Mouse (Mus musculus) adipocyte (in vitro differentiated cells): ENCODE measurements at regions not wholly inside any gene's neighbourhood (a gene's known extent, or its start where the extent isn't known, plus 50 kb on each side); places are given as distances from the start of the nearest gene placed in this dataset.
A peak's percentile ranks its signal among the peaks of the same experiment; 100 is the strongest.

Experiments used
- DNase-seq: peaks from one replicate; pipeline ENCODE4 v3.0.0-alpha.2; 2016; ENCODE audit warnings: low spot score

GRCm38 (mm10) chr10:6053207-6053606 is 131.0 kb upstream of the Rgs17 start:
- DNase-seq = no peak

- DNase-seq = no peak
Measured at GRCm38 (mm10) chr10:6043358-6043757, 121.2 kb upstream of the Rgs17 start.

- DNase-seq = peak; percentile 9
Measured at GRCm38 (mm10) chr10:6039771-6040170, 117.6 kb upstream of the Rgs17 start.

DNA sequence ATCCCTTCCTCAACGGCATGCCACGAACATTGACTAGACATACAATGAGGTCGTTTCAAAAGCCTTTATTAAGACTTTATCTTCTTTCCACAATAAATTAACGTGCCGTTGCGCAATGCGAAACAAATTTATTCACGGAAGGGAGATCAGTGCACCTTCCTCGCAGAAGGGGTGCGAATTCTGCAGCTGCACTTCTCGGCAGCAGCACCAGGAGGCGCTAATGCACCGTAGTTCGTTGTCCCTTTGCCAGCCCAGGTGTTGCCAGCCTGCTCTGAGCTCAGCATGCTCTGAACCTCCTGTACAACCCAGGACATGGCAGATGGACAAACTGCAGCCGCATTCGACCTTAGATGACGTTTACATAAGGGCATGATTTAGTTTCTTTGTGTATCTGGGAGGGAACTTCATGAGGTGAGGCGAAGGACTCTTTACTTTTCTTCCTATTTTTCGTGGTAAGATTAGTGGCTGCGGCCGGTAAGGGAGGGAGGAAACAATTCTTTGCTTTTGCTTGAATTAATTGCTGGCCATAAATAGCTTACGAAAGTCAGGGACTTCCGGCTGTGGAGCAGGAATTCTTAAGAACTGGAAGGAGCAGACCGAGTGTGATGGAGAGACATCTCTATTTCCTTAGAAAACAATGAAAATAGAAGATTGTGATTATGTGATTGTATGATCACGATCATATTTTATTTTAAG is 113.7 kb upstream of the Rgs17 start:
- DNase-seq = peak; percentile 11

DNA sequence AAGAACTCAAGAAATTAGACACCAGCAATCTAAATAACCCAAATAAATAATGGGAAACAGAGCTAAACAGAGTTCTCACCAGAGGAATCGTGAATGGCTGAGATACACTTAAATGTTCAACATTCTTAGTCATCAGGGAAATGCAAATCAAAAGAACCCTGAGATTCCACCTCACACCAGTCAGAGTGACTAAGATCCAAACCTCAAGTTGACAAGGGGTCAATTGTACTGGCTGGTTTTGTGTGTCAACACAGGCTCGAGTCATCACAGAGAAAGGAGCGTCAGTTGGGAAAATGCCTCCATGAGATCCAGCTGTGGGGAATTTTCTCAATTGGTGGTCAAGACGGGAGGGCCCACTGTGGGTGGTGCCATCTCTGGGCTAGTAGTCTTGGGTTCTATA is 110.3 kb upstream of the Rgs17 start:
- no peak for DNase-seq

GRCm38 (mm10) chr10:6027551-6027950 is 105.4 kb upstream of the Rgs17 start:
- no peak for DNase-seq

GRCm38 (mm10) chr10:6026317-6026716 is 104.1 kb upstream of the Rgs17 start:
- DNase-seq = no peak

DNA sequence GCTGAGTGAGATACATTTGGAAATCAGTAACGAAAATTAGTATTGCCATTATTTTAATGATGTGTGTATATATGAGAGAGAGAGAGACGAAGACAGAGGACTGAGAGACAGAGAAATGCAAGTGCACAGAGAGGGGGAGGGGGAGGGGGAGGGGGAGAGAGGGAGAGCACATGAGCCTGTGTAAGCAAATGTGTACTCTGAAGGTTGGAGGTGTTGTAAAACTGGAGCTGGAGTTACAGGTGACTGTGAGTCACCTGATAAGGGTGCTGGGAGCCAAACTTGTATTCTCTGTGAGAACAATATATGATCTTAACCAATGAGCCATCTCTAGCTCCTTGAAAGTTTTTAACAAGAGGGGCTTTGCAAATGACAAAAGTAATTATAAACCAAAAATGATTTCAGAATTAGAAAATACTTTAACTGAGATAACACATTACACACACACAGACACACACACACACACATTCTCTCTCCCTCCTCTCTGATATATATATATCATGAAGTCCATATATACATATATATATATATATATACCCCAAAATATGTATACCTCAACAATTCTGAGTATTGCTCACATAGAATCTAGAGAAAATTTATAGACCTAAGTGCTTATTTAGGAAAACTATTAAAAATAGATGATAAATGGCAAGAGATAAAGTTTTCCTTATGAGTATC is 100.5 kb upstream of the Rgs17 start:
- no peak for DNase-seq

- DNase-seq = no peak
Measured at GRCm38 (mm10) chr10:6020944-6021684, 98.9 kb upstream of the Rgs17 start.

DNA sequence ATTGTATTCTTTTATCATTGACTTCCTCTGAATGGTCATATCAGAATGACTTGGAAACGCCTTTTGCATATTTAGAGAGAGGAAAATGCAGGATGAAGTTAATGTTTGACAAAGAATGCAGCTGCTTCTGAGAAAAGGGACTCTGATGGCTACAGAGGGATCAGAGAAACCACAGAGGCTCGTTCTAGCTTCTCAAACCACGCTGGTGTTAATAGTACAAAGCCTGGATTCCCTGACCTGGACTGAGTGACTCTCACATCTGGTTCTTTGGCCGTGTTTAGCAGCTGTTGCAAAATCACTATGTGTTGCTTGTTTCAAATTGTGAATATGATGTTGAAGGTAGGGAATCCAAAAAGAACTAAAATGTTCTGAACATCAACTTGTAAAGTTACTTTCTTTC is 91.5 kb upstream of the Rgs17 start:
- no peak for DNase-seq

DNA sequence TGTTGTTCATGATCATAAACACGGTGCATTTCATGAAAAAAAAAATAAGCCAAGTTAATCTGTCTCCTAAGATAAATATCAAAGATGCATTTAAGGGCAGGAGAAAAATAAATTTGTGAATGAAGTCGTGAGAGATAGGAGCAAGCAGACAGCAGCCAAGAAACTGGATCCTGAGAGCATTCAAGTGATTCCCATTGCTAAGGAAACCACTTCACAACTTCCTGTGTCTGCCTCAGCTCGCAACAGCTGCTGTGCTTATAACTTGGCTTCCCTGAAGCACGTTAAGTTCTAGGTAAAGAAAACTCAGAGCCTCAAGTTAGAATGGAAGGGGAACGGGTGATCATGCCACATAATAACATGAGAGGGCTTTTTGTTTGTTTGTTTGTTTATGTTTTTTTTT is 89.3 kb upstream of the Rgs17 start:
- no peak for DNase-seq

DNA sequence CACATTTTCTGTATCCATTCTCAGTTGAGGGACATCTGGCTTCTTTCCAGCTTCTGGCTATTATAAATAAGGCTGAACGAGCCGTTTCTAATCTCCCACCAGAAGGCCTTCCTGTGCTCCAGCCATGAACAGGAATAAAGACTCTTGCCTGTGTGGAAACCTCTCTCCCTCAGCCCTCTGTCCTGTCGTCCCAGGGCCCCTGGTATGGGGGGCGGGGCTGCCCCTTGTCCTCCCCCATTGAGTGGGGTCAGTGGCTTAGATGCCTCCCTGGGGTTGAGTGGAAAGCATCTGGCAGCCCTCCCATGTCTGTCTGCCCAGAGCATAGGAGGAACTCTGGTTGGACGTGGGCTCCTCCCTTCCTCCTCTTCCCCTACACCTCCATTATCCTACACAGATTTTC is 88.8 kb upstream of the Rgs17 start:
- DNase-seq = no peak

- no peak for DNase-seq
Measured at GRCm38 (mm10) chr10:6007238-6007972, 85.2 kb upstream of the Rgs17 start.

GRCm38 (mm10) chr10:5981433-5981832 is 59.2 kb upstream of the Rgs17 start:
- DNase-seq = no peak

DNA sequence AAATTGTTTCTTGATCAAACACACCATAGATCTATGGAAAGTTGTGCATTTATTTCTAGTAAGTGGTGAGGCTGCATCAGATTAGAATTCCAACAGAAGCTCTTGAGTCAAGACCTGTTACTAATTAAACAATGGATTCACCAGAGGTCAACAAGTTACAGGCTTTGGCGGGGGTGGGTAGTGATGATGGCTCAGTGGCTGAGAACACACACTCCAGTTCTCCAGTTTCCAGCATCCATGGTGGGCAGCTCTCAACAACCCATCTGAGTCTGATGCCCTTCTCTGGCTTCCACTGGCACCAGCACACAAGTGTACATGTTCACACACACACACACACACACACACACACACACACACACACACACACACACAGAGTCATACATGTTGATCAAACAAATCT is 56.3 kb upstream of the Rgs17 start:
- no peak for DNase-seq
